Mouse (Mus musculus) thymus, postnatal 36 days (tissue): ENCODE measurements at regions not wholly inside any gene's neighbourhood (a gene's known extent, or its start where the extent isn't known, plus 50 kb on each side); places are given as distances from the start of the nearest gene placed in this dataset.

Source experiments
- DNase-seq, 2 experiments: peaks; one replicate each; pipeline ENCODE4 v3.0.0; 2022; ENCODE audit warnings: mixed read lengths in 2 of 2

GRCm38 (mm10) chr1:60665329-60665728 lies 51.3 kb upstream of the Cd28 start:
- DNase-seq = no peak

- DNase-seq = no peak
Measured at GRCm38 (mm10) chr1:60662301-60662986, 54.2 kb upstream of the Cd28 start.

GRCm38 (mm10) chr1:60661857-60662256 lies 54.7 kb upstream of the Cd28 start:
- DNase-seq = no peak

- DNase-seq = no peak
Measured at GRCm38 (mm10) chr1:60659604-60660003, 57.0 kb upstream of the Cd28 start.

- no peak for DNase-seq
Measured at GRCm38 (mm10) chr1:60659041-60659440, 57.6 kb upstream of the Cd28 start.

- no peak for DNase-seq
Measured at GRCm38 (mm10) chr1:60658383-60658782, 58.2 kb upstream of the Cd28 start.

- no peak for DNase-seq
Measured at GRCm38 (mm10) chr1:60657511-60657910, 59.1 kb upstream of the Cd28 start.

GRCm38 (mm10) chr1:60656976-60657375 lies 59.6 kb upstream of the Cd28 start:
- no peak for DNase-seq

- no peak for DNase-seq
Measured at GRCm38 (mm10) chr1:60655691-60656595, 60.7 kb upstream of the Cd28 start.

GRCm38 (mm10) chr1:60655206-60655605 lies 61.4 kb upstream of the Cd28 start:
- no peak for DNase-seq

GRCm38 (mm10) chr1:60652570-60653011 lies 64.0 kb upstream of the Cd28 start:
- DNase-seq = peak in 1 of 2 experiments; percentile 18

GRCm38 (mm10) chr1:60650158-60650557 lies 66.4 kb upstream of the Cd28 start:
- no peak for DNase-seq

GRCm38 (mm10) chr1:60649303-60649850 lies 67.2 kb upstream of the Cd28 start:
- no peak for DNase-seq

GRCm38 (mm10) chr1:60646828-60647227 lies 69.8 kb upstream of the Cd28 start:
- no peak for DNase-seq

- DNase-seq = no peak
Measured at GRCm38 (mm10) chr1:60646174-60646573, 70.4 kb upstream of the Cd28 start.

- no peak for DNase-seq
Measured at GRCm38 (mm10) chr1:60645176-60645575, 71.4 kb upstream of the Cd28 start.

GRCm38 (mm10) chr1:60642761-60643160 lies 73.8 kb upstream of the Cd28 start:
- DNase-seq = no peak

GRCm38 (mm10) chr1:60642175-60642574 lies 74.4 kb upstream of the Cd28 start:
- no peak for DNase-seq

- DNase-seq = no peak
Measured at GRCm38 (mm10) chr1:60641324-60641764, 74.4 kb upstream of the Raph1 start.

GRCm38 (mm10) chr1:60639536-60639935 lies 72.6 kb upstream of the Raph1 start:
- DNase-seq = no peak

GRCm38 (mm10) chr1:60639059-60639458 lies 72.2 kb upstream of the Raph1 start:
- DNase-seq = no peak

GRCm38 (mm10) chr1:60636802-60637452 lies 70.0 kb upstream of the Raph1 start:
- DNase-seq = no peak
